Mouse (Mus musculus) erythroid progenitor cell, adult 5-6 weeks (primary cell): Measurements from ENCODE around the gene Ckap2l. TPM values are rescaled to one million over a fixed set of nuclear protein-coding genes. Genes with fewer than 3 reads are reported as not detected.

Source experiments
- ATAC-seq: replicated peaks from 2 replicates; pipeline ENCODE4 v1.8.0; 2016; ENCODE audit warnings: moderate number of reproducible peaks, mild to moderate bottlenecking, moderate TSS enrichment, inconsistent platforms; ENCODE audit not compliant: poor library complexity, low FRiP score, severe bottlenecking
- total RNA-seq, 2 experiments: library from RNA; stranded (forward) in 1 of 2; stranded (reverse) in 1 of 2; fragments of 150-400 nt in 1 of 2; fragments of 186-747, 209-891 nt in 1 of 2; gene quantifications; 2 replicates each; pipeline versions ENCODE4 v1.2.3 to v1.2.4; 2015 to 2017; ENCODE audit warnings: low replicate concordance in 2 of 2

Gene Ckap2l
- total RNA-seq, 2 experiments from 2014 or later: 200 to 290 TPM

GRCm38 (mm10) chr2:129241845-129242833, 54.9 kb downstream of the Ckap2l start:
- ATAC-seq: no peak

GRCm38 (mm10) chr2:129240726-129241432, 56.1 kb downstream of the Ckap2l start:
- peak; percentile 51; the same call in 1 of the 2 replicates for ATAC-seq

DNA sequence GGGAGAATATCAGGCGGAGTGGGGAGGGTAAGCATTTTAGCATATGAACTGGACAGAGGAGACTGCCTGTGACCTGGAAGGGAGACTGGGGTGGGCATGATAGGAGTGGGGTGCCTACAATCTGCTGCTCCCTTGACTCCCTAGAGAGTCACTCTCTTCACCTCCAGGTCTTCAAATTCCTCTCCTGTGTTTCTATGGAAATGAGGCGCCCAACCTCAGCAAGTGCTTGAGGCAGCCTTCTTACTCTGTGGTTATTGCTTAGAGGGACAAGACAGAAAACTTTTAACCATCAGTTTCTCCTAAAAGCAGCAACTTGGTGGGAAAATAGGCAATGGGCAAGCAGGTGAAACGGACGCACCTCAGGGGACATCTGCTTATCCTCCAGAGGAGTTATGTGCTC, 60.5 kb downstream of the Ckap2l start:
- no peak for ATAC-seq

DNA sequence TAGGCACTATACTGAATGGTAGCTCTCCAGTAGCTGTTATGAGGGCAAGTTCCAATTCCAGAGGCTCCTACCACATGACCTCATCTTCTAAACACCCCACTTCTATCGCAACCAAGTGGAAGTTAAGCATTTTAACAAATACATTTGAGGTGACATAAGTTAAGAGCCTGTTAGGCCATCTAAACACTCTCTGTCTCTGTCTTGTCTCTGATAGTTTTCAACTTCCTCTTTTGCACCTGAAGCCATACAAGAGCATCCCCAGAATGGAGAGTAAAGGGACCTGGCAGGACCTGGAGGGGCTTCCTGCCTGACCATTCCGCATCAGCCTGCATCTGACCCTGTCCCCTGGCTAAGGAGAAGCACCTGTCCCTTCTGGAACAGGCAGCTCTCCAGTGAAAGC, 62.3 kb downstream of the Ckap2l start:
- no peak for ATAC-seq

DNA sequence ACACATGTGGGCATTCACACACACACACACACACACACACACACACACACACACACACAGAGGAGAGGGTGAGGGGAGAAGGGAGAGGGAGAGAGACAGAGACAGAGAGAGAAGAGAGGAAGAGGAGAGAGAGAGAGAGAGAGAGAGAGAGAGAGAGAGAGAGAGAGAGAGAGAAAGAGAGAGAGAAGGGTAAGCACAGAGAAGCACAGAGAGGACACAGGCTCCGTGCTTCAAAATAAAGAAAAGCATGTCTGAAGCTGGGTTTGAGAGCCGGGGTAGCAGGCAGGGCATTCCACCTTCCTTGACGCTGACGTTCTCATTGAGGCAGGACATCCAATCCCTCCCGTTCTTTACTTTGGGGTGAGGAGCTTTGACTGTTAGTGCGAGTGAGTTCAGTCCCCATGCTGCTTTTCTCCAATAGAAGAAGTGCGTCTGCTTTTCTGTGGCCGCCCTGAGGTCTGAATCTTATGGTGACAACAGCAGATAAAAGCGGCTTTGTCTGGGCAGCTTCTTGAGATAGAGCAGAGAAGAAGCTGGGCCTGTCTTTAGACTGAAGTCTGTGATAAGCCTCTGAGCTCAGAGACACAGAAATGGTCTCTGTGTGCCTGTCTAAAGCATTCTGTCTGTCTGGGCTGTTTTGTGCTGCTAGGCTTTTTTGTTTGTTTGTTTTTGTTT, 63.1 kb downstream of the Ckap2l start:
- ATAC-seq: peak; percentile 64

GRCm38 (mm10) chr2:129233218-129233617, 63.8 kb downstream of the Ckap2l start:
- no peak for ATAC-seq

GRCm38 (mm10) chr2:129232484-129232883, 64.5 kb downstream of the Ckap2l start:
- no peak for ATAC-seq

DNA sequence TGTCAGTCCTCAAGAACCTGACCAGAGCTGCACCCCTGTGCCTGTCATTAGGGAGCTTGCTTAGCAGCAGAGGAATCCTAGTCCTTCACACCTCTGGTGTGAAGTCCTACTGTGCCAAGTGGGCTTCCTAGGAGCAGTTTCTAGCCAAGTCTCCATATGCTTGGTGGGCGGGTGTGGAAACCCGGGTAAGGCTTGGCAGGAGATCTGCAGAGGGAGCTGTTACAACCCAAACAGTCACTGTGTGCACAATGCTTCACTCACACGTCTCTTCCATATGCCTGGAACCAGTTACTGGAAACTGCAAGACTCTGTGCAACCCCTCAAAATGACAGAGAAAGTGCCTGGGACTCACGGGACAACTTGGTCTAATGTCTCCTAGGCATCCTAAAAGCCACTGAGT, 65.0 kb downstream of the Ckap2l start:
- ATAC-seq: no peak

DNA sequence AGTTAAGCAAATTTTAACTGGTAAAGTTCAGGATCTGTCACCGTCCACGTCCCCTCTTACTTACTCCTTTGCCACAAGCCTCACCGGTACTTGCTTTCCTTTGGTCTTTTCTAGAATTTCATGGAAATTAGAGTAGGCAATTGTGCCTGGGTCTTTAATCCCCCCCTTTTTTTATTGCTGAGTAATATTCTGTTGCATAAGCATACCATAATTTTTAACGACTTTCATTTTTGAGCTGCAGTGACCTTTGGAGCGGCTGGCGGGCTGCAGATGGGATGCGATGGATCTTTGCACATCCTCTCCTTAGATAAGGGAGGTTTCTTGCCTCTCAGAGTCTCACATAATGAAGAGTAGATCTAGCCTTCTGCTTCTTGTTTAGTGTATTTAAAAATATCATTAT, 67.7 kb downstream of the Ckap2l start:
- no peak for ATAC-seq

GRCm38 (mm10) chr2:129228571-129228970, 68.4 kb downstream of the Ckap2l start:
- ATAC-seq: no peak

DNA sequence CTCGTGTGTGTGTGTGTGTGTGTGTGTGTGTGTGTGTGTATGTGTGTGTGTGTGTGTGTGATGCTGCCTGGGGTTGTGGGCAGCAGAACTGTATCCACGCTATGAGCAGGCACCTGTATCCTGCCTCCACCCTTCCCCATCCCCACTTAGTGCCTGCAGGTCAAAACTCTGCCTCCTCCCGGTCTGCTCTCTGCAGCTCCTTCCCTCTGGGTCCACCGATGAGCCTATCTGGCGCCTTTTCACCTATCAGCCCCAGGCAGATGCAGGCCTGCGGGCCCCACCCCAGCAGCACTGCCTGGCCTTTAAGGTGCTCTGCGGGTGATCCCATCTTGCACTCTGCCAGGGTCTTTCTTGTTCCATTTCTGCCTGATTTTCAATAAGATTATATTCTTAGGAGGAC, 69.3 kb downstream of the Ckap2l start:
- ATAC-seq: peak; percentile 83

- ATAC-seq: no peak
These were observed 69.9 kb downstream of the Ckap2l start for GRCm38 (mm10) chr2:129227011-129227529.

- peak; percentile 81 for ATAC-seq
These were observed 70.6 kb downstream of the Ckap2l start for GRCm38 (mm10) chr2:129226296-129226851.

- no peak for ATAC-seq
These were observed 71.7 kb downstream of the Ckap2l start for GRCm38 (mm10) chr2:129225251-129225819.

DNA sequence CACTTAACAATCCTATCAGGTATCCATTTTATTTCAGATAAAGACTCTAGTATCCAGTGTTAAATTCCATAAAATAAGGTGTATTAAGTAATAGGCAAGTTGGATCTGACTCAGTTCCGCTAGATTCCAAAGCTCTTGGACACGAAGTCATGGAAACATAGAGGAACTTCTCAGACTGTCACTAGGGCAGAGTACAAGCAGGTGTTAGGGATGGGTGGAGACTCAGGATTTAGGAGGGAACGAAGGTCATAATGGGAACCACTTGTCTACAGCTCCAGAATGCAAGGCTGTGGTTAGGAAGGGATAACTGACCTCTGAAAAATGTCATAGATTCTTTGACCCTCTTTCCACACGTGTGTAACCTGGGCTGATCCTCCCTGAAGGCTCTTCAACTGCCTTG, 72.8 kb downstream of the Ckap2l start:
- no peak for ATAC-seq

DNA sequence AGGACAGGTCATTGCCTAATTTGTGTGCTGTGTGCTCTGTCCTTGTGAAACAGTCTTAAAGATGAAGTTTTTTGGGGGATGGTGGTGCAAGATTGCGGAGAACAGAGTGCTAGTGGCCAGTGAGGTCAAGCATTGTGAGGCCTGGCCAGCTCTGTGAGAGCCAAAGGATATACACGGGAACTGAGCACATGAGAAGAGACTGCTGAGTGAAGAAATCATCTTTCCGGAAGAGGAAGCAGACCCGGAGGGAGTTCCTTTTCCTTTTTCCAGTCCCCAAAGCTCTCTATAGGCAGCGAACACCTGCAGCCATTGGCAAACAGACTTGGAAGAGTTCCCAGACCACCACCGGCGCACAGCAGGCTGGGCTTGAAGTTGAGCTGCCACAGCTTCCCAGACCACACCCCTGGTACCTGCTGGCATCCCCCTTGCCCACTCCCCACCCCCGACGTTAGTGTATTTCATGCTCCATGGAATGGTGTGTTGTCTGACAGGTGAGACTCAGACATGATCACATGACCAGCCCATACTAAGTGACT, 75.8 kb downstream of the Ckap2l start:
- no peak for ATAC-seq

DNA sequence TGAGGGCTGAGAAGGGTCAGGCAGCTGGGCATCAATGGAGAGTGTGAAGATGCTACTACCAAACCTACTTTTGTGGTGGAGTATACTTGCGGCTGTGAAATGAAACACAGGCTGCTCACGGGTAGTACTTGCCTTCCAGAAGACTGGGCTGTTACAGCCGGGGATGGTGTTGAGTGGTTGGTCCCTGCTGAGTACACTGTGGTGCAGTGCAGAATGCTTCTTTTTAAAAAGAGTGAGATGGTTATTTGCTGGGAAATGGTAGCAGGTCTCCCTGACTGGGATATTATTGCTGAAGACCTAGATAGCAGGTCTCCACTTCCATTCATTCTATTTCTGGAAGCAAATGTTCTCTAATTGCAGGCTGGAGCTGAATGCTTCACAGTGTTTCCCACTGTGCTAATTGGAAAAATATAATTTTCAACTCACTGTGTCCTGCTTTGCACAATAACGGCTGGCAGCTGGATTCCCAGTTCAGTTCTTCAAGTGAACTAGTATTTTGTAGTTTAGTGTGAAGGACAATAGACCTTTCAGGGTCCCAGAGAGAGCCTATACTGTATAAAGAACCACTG, 78.4 kb downstream of the Ckap2l start:
- ATAC-seq: no peak
